Mouse (Mus musculus): ENCODE measurements around the gene Gm20479.

Gm20479 gene

DNA sequence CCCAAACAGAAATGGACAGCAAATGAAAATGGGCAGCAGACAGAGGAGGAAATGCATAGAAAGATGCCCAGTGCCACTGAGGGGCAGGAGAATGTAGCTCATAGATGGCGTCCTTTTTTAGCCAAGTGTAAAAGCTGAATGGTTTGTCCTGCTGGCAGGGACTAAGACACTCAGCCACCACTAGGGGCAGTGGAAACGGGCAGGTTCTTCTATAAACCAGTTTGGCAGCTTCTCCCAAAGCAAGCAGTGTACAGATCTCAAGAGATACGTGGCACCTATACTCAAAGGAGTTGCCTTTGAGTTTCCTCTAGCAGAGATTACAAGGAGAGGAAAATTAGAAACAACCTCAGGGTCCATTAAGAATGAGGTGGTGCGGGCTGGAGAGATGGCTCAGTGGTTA is 21.2 kb upstream of the Gm20479 start:
- Histone ChIP-seq H3K36me3 (ENCODE audit: insufficient read depth, low read length) (peaks cover 21% of the 10 kb centered on the region; the same call in 1 of the 2 replicates), H3K27me3 (ENCODE audit: insufficient read depth, low read length) (peaks cover 24% of the 10 kb centered on the region), H3K9me3 (ENCODE audit: low read length) (peaks cover 4% of the 10 kb centered on the region), H3K4me3 (replicated peaks; ENCODE audit: low read length) (no peak overlapping the region), H3K4me1 (replicated peaks; ENCODE audit: low read depth, low read length) (peaks cover 59% of the 10 kb centered on the region)
- peak; percentile 85 for TF ChIP-seq CTCF (conservative IDR thresholded peaks at IDR 0.05; ENCODE audit: low read length)
- TF ChIP-seq POU5F1 (IDR thresholded peaks at IDR 0.05; ENCODE audit: borderline replicate concordance, low read length): no peak

DNA sequence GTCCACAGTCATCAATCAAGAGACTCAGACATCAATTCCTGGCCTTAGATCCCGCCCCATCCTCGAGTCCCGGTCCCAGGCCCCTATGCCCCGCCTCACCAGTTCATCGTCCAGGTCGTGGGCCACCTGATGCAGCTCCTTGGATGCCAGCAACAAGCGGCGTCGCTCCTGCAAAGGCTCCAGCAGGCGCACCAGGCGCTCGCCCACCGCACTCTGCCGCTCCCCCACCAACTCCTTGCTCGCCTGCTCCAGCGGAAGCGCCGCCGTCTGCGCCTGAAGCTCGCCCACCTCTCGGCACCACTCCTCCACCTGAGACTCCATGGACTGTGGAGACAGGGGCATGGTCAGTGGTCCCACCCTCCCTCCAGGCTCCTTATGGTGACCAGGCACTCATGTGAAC is 18.1 kb upstream of the Gm20479 start:
- Histone ChIP-seq H3K4me3 (replicated peaks; ENCODE audit: low read length) (peak overlapping the region; percentile 61), H3K4me1 (replicated peaks; ENCODE audit: low read depth, low read length) (peaks cover 44% of the 10 kb centered on the region), H3K9me3 (ENCODE audit: low read length) (peaks cover 4% of the 10 kb centered on the region), H3K27me3 (ENCODE audit: insufficient read depth, low read length) (peaks cover 48% of the 10 kb centered on the region), H3K36me3 (ENCODE audit: insufficient read depth, low read length) (peaks cover 28% of the 10 kb centered on the region)
- no peak for TF ChIP-seq CTCF (conservative IDR thresholded peaks at IDR 0.05; ENCODE audit: low read length)
- TF ChIP-seq NANOG (IDR thresholded peaks at IDR 0.05; ENCODE audit: borderline replicate concordance, low read length): no peak
- no peak for TF ChIP-seq POU5F1 (IDR thresholded peaks at IDR 0.05; ENCODE audit: borderline replicate concordance, low read length)

DNA sequence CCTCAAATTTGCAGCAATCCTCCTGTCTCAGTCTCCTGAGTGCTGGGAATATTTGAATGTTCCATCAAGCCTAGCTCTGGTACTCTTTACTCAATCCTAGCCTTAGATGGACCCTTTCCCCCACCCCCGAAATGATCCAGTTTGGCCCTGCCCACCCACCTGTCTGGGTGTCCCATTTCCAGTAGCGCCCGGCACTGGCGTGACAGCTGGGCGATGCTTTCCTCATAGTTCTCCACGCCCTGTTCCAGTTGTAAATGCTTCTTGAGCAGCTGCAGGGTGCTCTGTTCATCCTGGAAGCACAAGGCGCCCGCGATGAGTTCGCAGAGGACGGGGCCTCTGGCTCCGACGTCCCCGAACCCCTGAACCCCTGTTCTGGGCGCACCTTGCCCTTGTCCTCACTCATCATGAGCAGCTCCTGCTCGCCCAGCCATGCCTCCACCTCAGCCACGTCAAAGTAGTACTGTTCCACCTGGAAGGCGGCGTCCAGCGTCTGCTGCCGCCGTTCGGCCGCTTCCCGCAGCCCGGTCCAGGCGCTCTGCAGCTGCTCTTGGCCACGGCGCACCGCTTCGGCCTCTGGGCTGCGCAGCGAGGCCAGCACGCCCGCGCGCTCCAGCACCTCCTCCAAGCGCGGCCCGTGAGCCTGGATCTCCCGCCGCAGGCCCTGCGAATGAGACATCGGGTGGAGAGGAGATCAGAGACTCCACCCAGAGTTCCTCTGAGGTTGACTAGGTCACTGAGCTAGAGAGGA is 14.7 kb upstream of the Gm20479 start:
- Histone ChIP-seq H3K9me3 (ENCODE audit: low read length) (peaks cover 8% of the 10 kb centered on the region), H3K27me3 (ENCODE audit: insufficient read depth, low read length) (peaks cover 56% of the 10 kb centered on the region), H3K4me3 (replicated peaks; ENCODE audit: low read length) (peak overlapping the region; percentile 71), H3K4me1 (replicated peaks; ENCODE audit: low read depth, low read length) (peaks cover 48% of the 10 kb centered on the region), H3K36me3 (ENCODE audit: insufficient read depth, low read length) (peaks cover 32% of the 10 kb centered on the region)
- TF ChIP-seq NANOG (IDR thresholded peaks at IDR 0.05; ENCODE audit: borderline replicate concordance, low read length) (no peak), CTCF (conservative IDR thresholded peaks at IDR 0.05; ENCODE audit: low read length) (no peak), POU5F1 (IDR thresholded peaks at IDR 0.05; ENCODE audit: borderline replicate concordance, low read length) (no peak)

DNA sequence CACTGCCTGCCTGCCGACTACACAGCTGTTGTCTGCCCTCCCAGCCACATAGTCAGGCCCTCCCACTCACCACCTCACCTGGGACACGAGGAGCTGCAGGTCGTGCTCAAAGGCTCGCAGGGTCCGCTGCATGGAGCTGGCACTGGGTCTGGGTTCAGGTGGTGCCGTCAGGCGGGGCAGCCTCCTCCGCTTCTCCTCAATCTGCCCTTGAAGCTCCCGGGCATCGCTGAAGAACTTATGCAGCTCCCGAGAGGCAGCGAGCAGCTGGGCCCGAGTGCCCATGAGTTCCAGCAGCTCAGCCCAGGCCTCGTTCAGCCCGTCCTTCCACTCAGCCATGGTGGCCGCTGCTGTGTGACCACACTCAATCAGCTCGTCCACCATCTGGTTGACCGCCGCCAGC is 11.9 kb upstream of the Gm20479 start:
- TF ChIP-seq POU5F1 (IDR thresholded peaks at IDR 0.05; ENCODE audit: borderline replicate concordance, low read length) (no peak), CTCF (conservative IDR thresholded peaks at IDR 0.05; ENCODE audit: low read length) (no peak), NANOG (IDR thresholded peaks at IDR 0.05; ENCODE audit: borderline replicate concordance, low read length) (no peak)

DNA sequence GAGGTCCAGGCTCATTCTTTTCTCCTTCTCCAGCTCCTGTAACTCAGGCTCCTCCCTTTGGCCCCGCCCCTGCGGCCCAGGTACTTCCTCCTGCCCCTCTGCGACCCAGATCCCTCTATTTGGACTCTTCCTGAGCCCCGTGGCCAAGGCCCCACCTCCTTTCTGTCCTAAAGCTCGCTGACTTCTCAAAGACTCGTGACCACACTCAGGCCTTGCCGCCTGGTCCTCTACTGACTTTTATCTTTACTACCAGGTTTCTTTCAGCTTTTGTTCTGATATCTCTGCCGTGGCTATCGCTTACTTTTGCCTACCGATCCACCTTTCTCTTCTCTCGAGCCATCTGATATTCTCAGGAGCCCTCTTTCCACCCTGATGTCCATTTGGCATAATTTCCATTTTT is 10.8 kb upstream of the Gm20479 start:
- Histone ChIP-seq H3K27me3 (ENCODE audit: insufficient read depth, low read length) (peaks cover 52% of the 10 kb centered on the region), H3K4me1 (replicated peaks; ENCODE audit: low read depth, low read length) (peaks cover 72% of the 10 kb centered on the region), H3K36me3 (ENCODE audit: insufficient read depth, low read length) (peaks cover 25% of the 10 kb centered on the region), H3K4me3 (replicated peaks; ENCODE audit: low read length) (peak overlapping the region; percentile 74), H3K9me3 (ENCODE audit: low read length) (peaks cover 4% of the 10 kb centered on the region; the same call in 1 of the 2 replicates)
- TF ChIP-seq NANOG (IDR thresholded peaks at IDR 0.05; ENCODE audit: borderline replicate concordance, low read length): no peak
- no peak for TF ChIP-seq CTCF (conservative IDR thresholded peaks at IDR 0.05; ENCODE audit: low read length)
- TF ChIP-seq POU5F1 (IDR thresholded peaks at IDR 0.05; ENCODE audit: borderline replicate concordance, low read length): no peak

More for the DNA sequence above, 11.9 kb upstream of the Gm20479 start:
- peaks cover 8% of the 10 kb centered on the region for H3K9me3 ChIP-seq (ENCODE audit: low read length)
- H3K27me3 ChIP-seq (ENCODE audit: insufficient read depth, low read length): peaks cover 55% of the 10 kb centered on the region
- H3K36me3 ChIP-seq (ENCODE audit: insufficient read depth, low read length): peaks cover 32% of the 10 kb centered on the region
- H3K4me1 ChIP-seq (replicated peaks; ENCODE audit: low read depth, low read length): peaks cover 66% of the 10 kb centered on the region
- peak overlapping the region; percentile 45; the same call in 1 of the 2 replicates for H3K4me3 ChIP-seq (replicated peaks; ENCODE audit: low read length)

DNA sequence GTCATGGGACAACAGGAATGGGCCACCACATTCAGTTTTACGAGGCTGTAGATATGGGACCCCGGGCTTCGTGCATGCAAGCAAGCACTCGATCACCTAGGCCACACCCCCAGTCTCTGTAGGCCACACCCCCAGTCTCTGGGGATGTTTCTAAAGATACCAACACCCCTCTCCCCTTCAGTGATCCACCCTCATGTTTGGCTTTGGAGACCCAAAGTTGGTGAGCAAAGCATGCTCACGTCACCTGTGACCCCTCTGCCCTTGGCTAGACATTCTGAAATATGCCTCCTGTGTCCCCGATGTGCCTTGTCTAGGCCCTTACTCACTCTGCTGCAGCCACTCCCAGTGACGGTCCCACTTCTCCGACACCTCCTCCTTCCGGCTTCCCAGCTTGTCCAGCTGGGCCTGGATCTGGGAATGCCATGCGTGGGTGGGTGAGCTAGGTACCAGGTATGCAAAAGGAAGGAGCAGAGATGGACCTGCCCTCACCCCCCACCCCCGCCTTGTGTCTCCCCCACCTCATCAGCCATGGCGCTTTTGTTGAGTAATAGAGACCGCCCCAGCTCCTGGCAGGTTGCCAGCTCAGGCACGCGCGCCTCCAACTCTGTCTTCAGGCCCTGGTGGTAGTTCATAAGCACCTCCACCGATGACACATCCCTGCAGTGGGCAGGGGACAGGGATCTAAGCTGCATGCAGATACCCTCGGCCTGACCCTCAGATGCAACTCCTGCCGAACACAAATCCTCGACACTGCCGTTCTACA is 9.0 kb upstream of the Gm20479 start:
- peak overlapping the region; percentile 43; the same call in 1 of the 2 replicates for H3K4me3 ChIP-seq (replicated peaks; ENCODE audit: low read length)
- peaks cover 39% of the 10 kb centered on the region for H3K27me3 ChIP-seq (ENCODE audit: insufficient read depth, low read length)
- peaks cover 20% of the 10 kb centered on the region for H3K36me3 ChIP-seq (ENCODE audit: insufficient read depth, low read length)
- H3K4me1 ChIP-seq (replicated peaks; ENCODE audit: low read depth, low read length): peaks cover 68% of the 10 kb centered on the region
- peaks cover 4% of the 10 kb centered on the region; the same call in 1 of the 2 replicates for H3K9me3 ChIP-seq (ENCODE audit: low read length)
- TF ChIP-seq CTCF (conservative IDR thresholded peaks at IDR 0.05; ENCODE audit: low read length): no peak

DNA sequence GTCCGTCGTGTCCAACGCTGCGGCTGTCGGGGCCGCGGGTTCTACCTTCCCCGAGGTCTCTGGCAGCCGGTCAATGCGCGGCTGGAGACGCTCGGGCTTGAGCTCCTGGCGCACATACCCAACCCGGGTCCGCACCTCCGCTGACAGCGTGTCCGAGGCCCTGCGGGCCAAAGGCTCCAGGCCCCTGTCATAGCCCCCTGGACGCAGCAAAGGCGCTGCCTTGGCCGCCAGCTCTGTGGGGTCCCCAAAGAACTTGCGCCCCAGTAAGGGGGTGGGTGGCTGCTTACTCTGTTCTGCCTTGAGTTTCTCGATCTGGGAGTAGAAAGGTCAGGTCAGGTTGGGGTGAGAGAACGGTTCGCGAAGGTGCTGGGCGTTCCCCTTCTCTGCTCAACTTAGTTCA is 7.2 kb upstream of the Gm20479 start:
- no peaks in the 10 kb centered on the region for H3K9me3 ChIP-seq (ENCODE audit: low read length)
- H3K4me3 ChIP-seq (replicated peaks; ENCODE audit: low read length): peak overlapping the region; percentile 77
- TF ChIP-seq POU5F1 (IDR thresholded peaks at IDR 0.05; ENCODE audit: borderline replicate concordance, low read length) (no peak), CTCF (conservative IDR thresholded peaks at IDR 0.05; ENCODE audit: low read length) (no peak), NANOG (IDR thresholded peaks at IDR 0.05; ENCODE audit: borderline replicate concordance, low read length) (no peak)
- peaks cover 12% of the 10 kb centered on the region for H3K36me3 ChIP-seq (ENCODE audit: insufficient read depth, low read length)
- peaks cover 83% of the 10 kb centered on the region for H3K4me1 ChIP-seq (replicated peaks; ENCODE audit: low read depth, low read length)
- peaks cover 35% of the 10 kb centered on the region for H3K27me3 ChIP-seq (ENCODE audit: insufficient read depth, low read length)

DNA sequence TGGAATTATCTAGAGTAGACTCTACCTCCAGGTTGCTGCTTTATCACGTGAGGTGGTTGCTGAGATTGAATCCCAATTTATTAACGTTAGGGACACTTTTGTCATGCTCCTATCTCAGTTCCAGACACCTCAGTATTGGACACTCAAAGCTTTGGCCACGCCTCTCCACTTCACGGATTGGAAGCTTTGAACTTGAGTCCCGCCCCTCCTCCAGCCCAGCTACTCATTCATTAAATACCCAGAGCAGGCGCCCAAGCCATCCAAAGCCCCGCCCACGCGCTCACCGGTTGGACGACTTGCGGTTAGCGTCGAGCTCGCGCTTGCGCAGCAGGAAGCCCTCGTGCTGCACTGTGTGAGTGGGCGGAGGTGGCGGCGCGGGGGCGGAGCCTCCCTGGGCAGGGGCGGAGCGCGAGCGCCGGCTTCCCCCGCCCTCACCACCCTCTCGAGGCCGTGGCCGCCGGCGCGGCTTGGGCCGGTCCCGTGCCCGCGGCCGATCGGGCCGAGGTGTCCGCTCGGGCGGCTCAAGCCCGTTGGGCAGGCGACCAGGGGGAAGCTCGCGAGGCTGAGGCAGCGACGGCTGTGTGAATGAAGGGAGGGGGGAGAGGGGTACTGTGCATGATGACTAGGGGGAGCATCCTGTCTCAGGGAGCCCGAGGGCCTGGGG is 4.2 kb upstream of the Gm20479 start:
- no peaks in the 10 kb centered on the region for H3K9me3 ChIP-seq (ENCODE audit: low read length)

More for the DNA sequence above, 4.2 kb upstream of the Gm20479 start:
- Histone ChIP-seq H3K36me3 (ENCODE audit: insufficient read depth, low read length) (0 out of 2 replicates have a peak, but pooled peaks cover 9% of the 10 kb centered on the region), H3K4me3 (replicated peaks; ENCODE audit: low read length) (peak overlapping the region; percentile 86), H3K4me1 (replicated peaks; ENCODE audit: low read depth, low read length) (peaks cover 84% of the 10 kb centered on the region), H3K27me3 (ENCODE audit: insufficient read depth, low read length) (peaks cover 26% of the 10 kb centered on the region)
- TF ChIP-seq CTCF (conservative IDR thresholded peaks at IDR 0.05; ENCODE audit: low read length) (no peak), NANOG (IDR thresholded peaks at IDR 0.05; ENCODE audit: borderline replicate concordance, low read length) (no peak; the same call in 1 of the 2 replicates), POU5F1 (IDR thresholded peaks at IDR 0.05; ENCODE audit: borderline replicate concordance, low read length) (no peak)
